Mouse (Mus musculus): ENCODE data around the gene Negr1. TPM values are rescaled to one million over a fixed set of nuclear protein-coding genes. Genes with fewer than 3 reads are reported as not detected.

Gene Negr1
- polyA plus RNA-seq, 1 experiment, result 1.7 TPM

GRCm38 (mm10) chr3:157097514-157097913 lies 535.9 kb downstream of the Negr1 start:
- Histone ChIP-seq H3K36me3 (ENCODE audit: control insufficient read depth, insufficient read depth, low read length) (no peaks in the 10 kb centered on the region), H3K27ac (ENCODE audit: insufficient read depth, low read depth, low read length) (no peak overlapping the region), H3K27me3 (replicated peaks; ENCODE audit: control insufficient read depth, insufficient read depth, low read length) (no peaks in the 10 kb centered on the region), H3K4me3 (ENCODE audit: insufficient read depth, low read depth, low read length) (no peak overlapping the region), H3K4me1 (ENCODE audit: control insufficient read depth, insufficient read depth, low read length) (no peaks in the 10 kb centered on the region)
- TF ChIP-seq CTCF (conservative IDR thresholded peaks at IDR 0.05; ENCODE audit: insufficient read depth, insufficient read length, low read depth, low read length) (no peak), POLR2A (IDR thresholded peaks at IDR 0.05; ENCODE audit: low read depth, low read length) (no peak)
- no peak for DNase-seq

GRCm38 (mm10) chr3:157098417-157098816 lies 536.8 kb downstream of the Negr1 start:
- WGBS, result 84% methylated on average over 6 of the region's 6 CpGs
- Histone ChIP-seq H3K4me1 (ENCODE audit: control insufficient read depth, insufficient read depth, low read length) (no peaks in the 10 kb centered on the region), H3K27ac (ENCODE audit: insufficient read depth, low read depth, low read length) (no peak overlapping the region), H3K27me3 (replicated peaks; ENCODE audit: control insufficient read depth, insufficient read depth, low read length) (no peaks in the 10 kb centered on the region), H3K4me3 (ENCODE audit: insufficient read depth, low read depth, low read length) (no peak overlapping the region), H3K36me3 (ENCODE audit: control insufficient read depth, insufficient read depth, low read length) (no peaks in the 10 kb centered on the region)
- no peak for TF ChIP-seq POLR2A (IDR thresholded peaks at IDR 0.05; ENCODE audit: low read depth, low read length)
- DNase-seq, result no peak

- Histone ChIP-seq H3K27me3 (replicated peaks; ENCODE audit: control insufficient read depth, insufficient read depth, low read length) (no peaks in the 10 kb centered on the region), H3K4me3 (ENCODE audit: insufficient read depth, low read depth, low read length) (no peak overlapping the region), H3K27ac (ENCODE audit: insufficient read depth, low read depth, low read length) (no peak overlapping the region), H3K4me1 (ENCODE audit: control insufficient read depth, insufficient read depth, low read length) (no peaks in the 10 kb centered on the region), H3K36me3 (ENCODE audit: control insufficient read depth, insufficient read depth, low read length) (no peaks in the 10 kb centered on the region)
- TF ChIP-seq POLR2A (IDR thresholded peaks at IDR 0.05; ENCODE audit: low read depth, low read length), result no peak
- no peak for TF ChIP-seq CTCF (conservative IDR thresholded peaks at IDR 0.05; ENCODE audit: insufficient read depth, insufficient read length, low read depth, low read length)
- no peak for DNase-seq
- WGBS, result 84% methylated on average over 3 of the region's 3 CpGs
Observed at GRCm38 (mm10) chr3:157104866-157105579, 543.4 kb downstream of the Negr1 start.

GRCm38 (mm10) chr3:157105580-157106264 lies 544.1 kb downstream of the Negr1 start:
- H3K4me3 ChIP-seq (ENCODE audit: insufficient read depth, low read depth, low read length), result no peak overlapping the region
- no peaks in the 10 kb centered on the region for H3K27me3 ChIP-seq (replicated peaks; ENCODE audit: control insufficient read depth, insufficient read depth, low read length)
- DNase-seq, result peak; percentile 14
- no peak overlapping the region; the same call in 1 of the 2 replicates for H3K27ac ChIP-seq (ENCODE audit: insufficient read depth, low read depth, low read length)
- 32% methylated on average over 6 of the region's 6 CpGs for WGBS
- H3K4me1 ChIP-seq (ENCODE audit: control insufficient read depth, insufficient read depth, low read length), result no peaks in the 10 kb centered on the region
- TF ChIP-seq CTCF (conservative IDR thresholded peaks at IDR 0.05; ENCODE audit: insufficient read depth, insufficient read length, low read depth, low read length) (no peak), POLR2A (IDR thresholded peaks at IDR 0.05; ENCODE audit: low read depth, low read length) (no peak)
- no peaks in the 10 kb centered on the region for H3K36me3 ChIP-seq (ENCODE audit: control insufficient read depth, insufficient read depth, low read length)

GRCm38 (mm10) chr3:157108156-157108555 lies 546.6 kb downstream of the Negr1 start:
- no peak overlapping the region for H3K4me3 ChIP-seq (ENCODE audit: insufficient read depth, low read depth, low read length)
- DNase-seq, result no peak
- WGBS, result 93% methylated on average over 2 of the region's 2 CpGs
- H3K36me3 ChIP-seq (ENCODE audit: control insufficient read depth, insufficient read depth, low read length), result no peaks in the 10 kb centered on the region
- H3K27me3 ChIP-seq (replicated peaks; ENCODE audit: control insufficient read depth, insufficient read depth, low read length), result no peaks in the 10 kb centered on the region
- no peak overlapping the region for H3K27ac ChIP-seq (ENCODE audit: insufficient read depth, low read depth, low read length)
- TF ChIP-seq CTCF (conservative IDR thresholded peaks at IDR 0.05; ENCODE audit: insufficient read depth, insufficient read length, low read depth, low read length), result no peak
- no peak for TF ChIP-seq POLR2A (IDR thresholded peaks at IDR 0.05; ENCODE audit: low read depth, low read length)
- H3K4me1 ChIP-seq (ENCODE audit: control insufficient read depth, insufficient read depth, low read length), result no peaks in the 10 kb centered on the region

GRCm38 (mm10) chr3:157109308-157109707 lies 547.7 kb downstream of the Negr1 start:
- H3K27me3 ChIP-seq (replicated peaks; ENCODE audit: control insufficient read depth, insufficient read depth, low read length), result no peaks in the 10 kb centered on the region
- peak; percentile 61 for DNase-seq

GRCm38 (mm10) chr3:157115105-157115760 lies 553.6 kb downstream of the Negr1 start:
- Histone ChIP-seq H3K4me1 (ENCODE audit: control insufficient read depth, insufficient read depth, low read length) (no peaks in the 10 kb centered on the region), H3K27me3 (replicated peaks; ENCODE audit: control insufficient read depth, insufficient read depth, low read length) (no peaks in the 10 kb centered on the region), H3K36me3 (ENCODE audit: control insufficient read depth, insufficient read depth, low read length) (no peaks in the 10 kb centered on the region), H3K4me3 (ENCODE audit: insufficient read depth, low read depth, low read length) (no peak overlapping the region), H3K27ac (ENCODE audit: insufficient read depth, low read depth, low read length) (no peak overlapping the region)
- WGBS, result 38% methylated on average over 5 of the region's 5 CpGs
- no peak for DNase-seq
- TF ChIP-seq POLR2A (IDR thresholded peaks at IDR 0.05; ENCODE audit: low read depth, low read length), result no peak
- TF ChIP-seq CTCF (conservative IDR thresholded peaks at IDR 0.05; ENCODE audit: insufficient read depth, insufficient read length, low read depth, low read length), result no peak

More at GRCm38 (mm10) chr3:157109308-157109707, 547.7 kb downstream of the Negr1 start:
- no peaks in the 10 kb centered on the region for H3K4me1 ChIP-seq (ENCODE audit: control insufficient read depth, insufficient read depth, low read length)
- no peak overlapping the region for H3K4me3 ChIP-seq (ENCODE audit: insufficient read depth, low read depth, low read length)
- no peaks in the 10 kb centered on the region for H3K36me3 ChIP-seq (ENCODE audit: control insufficient read depth, insufficient read depth, low read length)
- peak; percentile 47 for TF ChIP-seq CTCF (conservative IDR thresholded peaks at IDR 0.05; ENCODE audit: insufficient read depth, insufficient read length, low read depth, low read length)
- TF ChIP-seq POLR2A (IDR thresholded peaks at IDR 0.05; ENCODE audit: low read depth, low read length), result no peak
- H3K27ac ChIP-seq (ENCODE audit: insufficient read depth, low read depth, low read length), result no peak overlapping the region

Data from kidney, adult 2 months (tissue).